Mouse (Mus musculus) splenic B cell, adult 2 months (primary cell): ENCODE results near the gene Gdf11.

Experiments used
- DNase-seq: peaks from one replicate; pipeline ENCODE4 v3.0.0-alpha.2; 2011; ENCODE audit warnings: low read depth, low spot score
- H3K27me3 ChIP-seq: 2 replicates; pipeline ENCODE4 v1.6.1; 2012; ENCODE audit warnings: mild to moderate bottlenecking, low read length, moderate library complexity, mixed read lengths; ENCODE audit not compliant: control insufficient read depth, poor library complexity, insufficient read depth, severe bottlenecking
- H3K36me3 ChIP-seq: 2 replicates; pipeline ENCODE4 v1.6.1; 2012; ENCODE audit warnings: mild to moderate bottlenecking, low read length, moderate library complexity, mixed read lengths; ENCODE audit not compliant: control insufficient read depth, poor library complexity, insufficient read depth, severe bottlenecking

Gene Gdf11

DNA sequence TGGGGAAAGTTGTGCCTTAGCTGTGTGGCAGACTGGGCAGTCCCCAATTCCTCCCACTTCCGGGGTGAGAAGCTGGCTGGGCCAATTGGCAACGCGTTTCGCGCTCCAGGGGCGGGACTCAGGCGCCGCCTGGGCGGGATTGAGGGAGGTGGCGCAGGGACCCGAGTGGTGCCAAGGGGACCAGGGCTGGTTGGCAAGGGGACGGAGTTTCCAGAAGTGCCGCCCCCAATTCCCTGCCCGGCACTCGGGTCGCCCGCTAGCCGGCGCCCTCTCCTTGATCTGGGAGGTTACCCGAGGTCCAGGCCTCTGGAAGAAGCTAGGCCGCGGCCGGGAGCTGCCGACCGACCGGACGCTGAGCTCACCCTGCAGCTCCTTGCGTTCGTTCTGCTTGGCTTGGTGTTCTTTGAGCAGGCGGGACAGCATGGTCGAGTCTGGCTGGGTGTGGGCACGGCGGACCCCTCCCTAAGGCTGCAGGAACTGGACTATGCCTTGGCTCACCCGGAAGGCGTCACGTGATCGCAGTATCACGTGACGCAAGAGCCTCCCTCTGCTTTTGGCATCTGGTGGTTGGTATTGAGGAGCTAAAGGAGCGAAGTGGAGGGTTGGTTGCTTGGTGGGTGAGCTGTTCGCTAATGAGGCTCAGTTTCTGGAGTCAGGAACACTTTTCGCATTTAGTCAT lies 31.6 kb upstream of the Gdf11 start:
- peak; percentile 86 for DNase-seq
- no peaks in the 10 kb centered on the region for H3K27me3 ChIP-seq
- H3K36me3 ChIP-seq, result no peaks in the 10 kb centered on the region; the same call in 1 of the 2 replicates

DNA sequence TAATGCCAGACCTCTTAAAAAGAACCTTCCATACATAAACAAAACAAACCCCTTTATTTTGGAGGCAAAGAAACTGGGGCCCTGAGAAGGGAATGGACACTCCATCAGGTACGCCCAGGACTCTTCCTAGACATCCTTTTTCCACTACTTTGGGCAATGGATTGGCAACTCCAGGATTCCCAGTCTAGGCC lies 31.2 kb upstream of the Gdf11 start, which contains the start of gene Rdh5:
Rdh5 (minus strand) TSS at position 67 of the 191 bp plus-strand sequence.
- no peaks in the 10 kb centered on the region for H3K27me3 ChIP-seq
- DNase-seq, result no peak
- H3K36me3 ChIP-seq, result no peaks in the 10 kb centered on the region; the same call in 1 of the 2 replicates

DNA sequence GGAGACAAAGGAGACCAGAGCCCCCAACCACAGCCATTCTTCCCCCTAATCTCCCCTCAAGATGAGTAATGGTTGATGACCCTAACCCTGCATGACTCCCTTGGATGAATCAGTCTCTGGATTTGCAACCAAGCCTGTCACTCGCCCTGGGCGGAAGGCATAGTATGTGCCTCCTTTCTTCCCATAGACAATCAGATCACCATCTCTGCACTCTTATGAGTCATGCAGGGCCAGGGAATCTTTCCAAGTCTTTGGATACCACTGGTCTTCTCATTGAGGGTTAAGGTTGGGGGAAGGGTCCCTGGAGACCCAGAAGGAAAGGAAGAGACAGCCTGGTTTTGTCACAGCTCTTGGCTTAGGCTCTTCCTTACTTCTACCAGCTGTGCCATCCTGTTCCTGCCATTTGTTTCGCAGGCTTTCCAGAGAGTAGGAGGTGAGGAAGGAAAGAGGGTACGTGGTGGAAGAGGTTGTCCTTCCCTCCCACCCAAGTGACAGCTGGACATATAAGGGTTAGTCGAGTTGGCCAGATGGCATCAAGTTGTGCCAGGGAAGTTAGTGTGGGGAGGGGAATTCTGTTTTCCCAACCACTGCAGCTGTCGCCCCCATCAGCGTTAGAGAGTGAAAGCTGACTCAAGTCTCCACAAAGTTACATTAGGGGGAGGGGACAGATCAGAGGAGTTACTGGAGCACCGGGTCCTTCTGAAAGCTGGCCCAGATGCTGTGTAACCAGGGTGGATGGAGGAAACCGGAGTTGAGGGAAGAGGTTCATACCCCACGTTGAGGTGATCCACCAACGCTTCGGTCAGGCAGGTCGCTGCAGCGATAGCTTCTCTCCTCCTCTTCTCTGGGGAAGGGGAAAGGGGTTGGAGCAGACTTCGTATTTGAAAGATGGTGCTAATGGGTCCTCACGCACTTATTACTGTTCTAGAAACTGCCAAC lies 30.6 kb upstream of the Gdf11 start:
- no peak for DNase-seq
- Histone ChIP-seq H3K27me3 (no peaks in the 10 kb centered on the region), H3K36me3 (no peaks in the 10 kb centered on the region; the same call in 1 of the 2 replicates)

DNA sequence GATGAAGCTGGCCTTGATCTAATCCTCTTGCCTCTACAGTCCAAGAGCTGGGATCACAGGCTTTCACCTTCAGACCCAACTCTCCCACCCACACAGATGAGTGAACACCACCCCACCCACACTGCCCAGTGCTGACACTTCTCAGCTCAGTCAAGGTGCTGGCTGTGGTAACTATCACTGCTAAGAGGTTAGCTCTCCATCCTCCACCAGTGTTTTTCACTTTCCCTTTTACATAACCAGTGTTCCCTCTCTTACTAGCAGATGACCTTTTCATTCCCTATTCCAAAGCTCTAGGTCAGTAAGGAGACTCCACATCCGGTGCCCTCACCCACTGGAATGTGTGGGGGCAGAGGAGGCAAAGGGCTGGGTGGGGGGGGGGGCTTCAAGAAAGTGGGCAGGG lies 29.7 kb upstream of the Gdf11 start:
- no peak for DNase-seq
- no peaks in the 10 kb centered on the region; the same call in 1 of the 2 replicates for H3K36me3 ChIP-seq

DNA sequence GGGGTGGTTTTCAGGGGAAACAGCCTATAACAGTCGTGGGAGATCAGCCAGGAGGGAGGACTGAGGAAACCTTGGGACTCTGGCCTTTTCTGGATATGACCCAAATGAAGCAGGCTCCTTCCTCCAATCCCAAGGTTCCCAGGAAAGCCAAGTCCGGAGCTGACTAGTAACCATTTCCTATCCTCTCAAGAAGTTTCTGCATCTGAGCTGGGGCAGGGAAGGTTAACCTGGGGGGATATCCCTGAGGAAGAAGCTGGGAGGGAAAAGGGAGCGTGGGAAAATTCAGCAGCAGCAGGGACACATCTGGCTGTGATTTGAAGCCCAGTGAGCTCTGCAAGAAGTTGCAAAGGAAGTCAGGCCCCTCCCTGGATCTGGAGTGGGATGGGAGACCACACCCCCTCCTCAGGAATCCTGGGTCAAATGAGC lies 29.2 kb upstream of the Gdf11 start:
- no peak for DNase-seq
- Histone ChIP-seq H3K27me3 (no peaks in the 10 kb centered on the region), H3K36me3 (no peaks in the 10 kb centered on the region; the same call in 1 of the 2 replicates)

More for the DNA sequence above, 29.7 kb upstream of the Gdf11 start:
- no peaks in the 10 kb centered on the region for H3K27me3 ChIP-seq

DNA sequence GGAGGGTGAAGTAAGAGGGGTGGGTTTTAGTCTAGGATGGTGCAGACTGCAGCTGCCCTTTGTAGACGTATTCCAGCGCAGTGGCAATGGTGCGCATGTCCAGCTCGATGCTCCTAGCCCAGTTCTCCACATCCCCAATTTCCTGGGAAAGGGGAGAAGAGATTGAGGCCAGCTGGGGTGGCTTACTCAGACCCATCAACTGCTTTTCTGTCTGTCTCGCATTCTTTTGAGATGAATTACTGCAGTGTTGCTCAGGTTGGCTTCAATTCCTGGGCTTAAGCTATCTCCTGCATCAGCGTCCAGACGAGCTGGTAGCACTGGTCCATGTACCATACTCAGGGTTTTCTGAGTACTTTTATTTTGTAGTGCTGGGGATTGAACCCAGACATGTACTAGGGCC lies 28.4 kb upstream of the Gdf11 start:
- no peak for DNase-seq
- H3K36me3 ChIP-seq, result no peaks in the 10 kb centered on the region; the same call in 1 of the 2 replicates
- no peaks in the 10 kb centered on the region for H3K27me3 ChIP-seq

DNA sequence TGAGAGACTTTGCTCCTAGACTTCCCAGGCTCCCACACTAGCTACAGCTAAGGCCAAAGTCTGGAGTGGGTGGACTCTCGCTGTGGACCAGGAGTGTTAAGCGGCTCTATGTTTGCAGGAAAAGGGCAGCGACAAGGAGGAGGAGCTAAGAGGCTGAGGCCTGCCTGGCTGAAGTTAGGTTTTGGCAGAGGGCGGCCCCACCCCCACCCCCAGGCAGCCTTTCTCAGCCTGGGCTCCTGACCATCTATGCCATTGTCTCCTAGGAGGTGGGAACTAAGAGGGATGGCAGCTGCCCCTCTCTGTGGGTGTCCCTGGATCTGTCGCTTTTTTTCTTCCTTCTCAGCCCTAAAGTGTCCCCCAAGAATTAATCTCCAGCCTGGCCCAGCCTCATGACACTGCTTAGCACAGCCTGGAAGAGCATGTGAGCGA lies 27.7 kb upstream of the Gdf11 start:
- DNase-seq, result no peak
- no peaks in the 10 kb centered on the region; the same call in 1 of the 2 replicates for H3K36me3 ChIP-seq
- H3K27me3 ChIP-seq, result no peaks in the 10 kb centered on the region

DNA sequence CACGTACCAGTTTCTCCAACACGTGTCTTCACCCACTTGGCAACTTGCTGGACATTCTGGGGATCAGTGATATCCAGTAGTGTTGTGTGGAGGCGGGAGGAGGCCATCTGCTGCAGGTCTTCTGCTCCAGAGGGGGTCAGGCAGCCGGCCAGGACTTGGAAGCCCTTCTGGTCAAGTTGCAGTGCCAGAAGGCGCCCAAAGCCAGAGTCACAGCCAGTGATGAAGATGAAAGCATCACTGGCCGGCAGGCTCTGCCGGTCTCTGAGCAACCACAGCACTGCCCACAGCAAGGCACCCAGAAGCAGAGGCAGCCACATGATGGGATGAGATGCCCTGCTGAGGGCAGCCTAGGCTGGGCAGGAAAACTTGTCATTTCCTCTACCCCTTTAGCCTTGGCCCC lies 26.7 kb upstream of the Gdf11 start:
- Histone ChIP-seq H3K27me3 (no peaks in the 10 kb centered on the region), H3K36me3 (no peaks in the 10 kb centered on the region; the same call in 1 of the 2 replicates)
- no peak for DNase-seq

DNA sequence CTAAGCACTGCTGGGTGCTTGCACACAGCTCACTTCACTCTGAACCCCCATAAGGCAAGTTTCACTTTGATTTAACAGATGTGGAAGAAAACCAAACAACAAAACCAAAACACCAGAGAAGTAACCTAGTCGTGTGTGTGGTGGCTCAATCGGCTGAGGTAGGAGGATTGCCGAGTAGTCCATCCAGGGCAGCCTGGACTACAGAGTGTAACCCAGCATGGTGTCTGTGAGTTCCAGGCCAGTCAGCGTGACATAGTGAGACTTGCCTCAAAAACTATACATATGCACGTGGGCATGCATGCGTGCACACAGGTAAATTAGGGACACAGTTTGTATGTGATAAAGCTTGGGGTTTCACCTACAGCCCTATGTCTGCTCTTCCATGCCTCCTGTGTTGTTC lies 25.9 kb upstream of the Gdf11 start:
- Histone ChIP-seq H3K27me3 (no peaks in the 10 kb centered on the region), H3K36me3 (no peaks in the 10 kb centered on the region; the same call in 1 of the 2 replicates)
- DNase-seq, result no peak

DNA sequence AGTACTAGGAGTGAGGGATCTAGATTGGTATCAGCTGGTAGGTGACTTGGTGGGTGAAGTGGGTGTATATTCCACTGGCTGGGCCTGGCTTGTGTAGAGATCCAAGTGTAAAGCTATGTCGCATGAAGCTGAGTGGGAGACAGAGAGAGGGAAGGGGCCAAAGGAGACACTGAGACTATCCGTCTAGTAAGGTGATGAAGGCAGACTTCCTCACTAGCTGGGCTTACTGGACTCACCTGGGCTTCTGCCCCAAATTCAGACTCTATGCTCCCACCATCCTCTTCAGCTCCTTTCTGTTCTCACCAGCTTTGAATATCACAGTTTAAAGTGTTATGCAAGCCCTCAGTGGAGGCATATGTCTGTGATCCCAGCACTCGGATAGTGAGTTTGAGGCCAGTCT lies 25.1 kb upstream of the Gdf11 start:
- no peaks in the 10 kb centered on the region; the same call in 1 of the 2 replicates for H3K36me3 ChIP-seq
- no peaks in the 10 kb centered on the region for H3K27me3 ChIP-seq
- no peak for DNase-seq

DNA sequence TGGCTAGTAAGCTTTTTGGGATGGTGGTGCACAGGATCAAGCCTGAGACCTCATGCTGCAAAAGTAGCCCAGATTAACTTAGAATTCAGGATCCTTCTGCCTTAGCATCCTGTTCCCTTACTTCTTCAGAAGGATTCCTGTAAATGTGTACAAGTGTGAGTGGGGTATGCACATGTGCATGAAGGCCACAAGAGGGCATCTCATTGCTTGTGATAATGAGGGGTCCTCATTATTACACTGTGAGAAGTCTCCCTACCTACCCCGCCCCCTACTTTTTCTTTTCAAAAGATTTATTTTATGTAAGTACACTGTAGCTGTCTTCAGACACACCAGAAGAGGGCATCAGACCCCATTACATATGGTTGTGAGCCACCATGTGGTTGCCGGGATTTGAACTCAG lies 24.0 kb upstream of the Gdf11 start:
- no peak for DNase-seq
- peaks cover 2% of the 10 kb centered on the region; the same call in 1 of the 2 replicates for H3K27me3 ChIP-seq
- no peaks in the 10 kb centered on the region; the same call in 1 of the 2 replicates for H3K36me3 ChIP-seq

DNA sequence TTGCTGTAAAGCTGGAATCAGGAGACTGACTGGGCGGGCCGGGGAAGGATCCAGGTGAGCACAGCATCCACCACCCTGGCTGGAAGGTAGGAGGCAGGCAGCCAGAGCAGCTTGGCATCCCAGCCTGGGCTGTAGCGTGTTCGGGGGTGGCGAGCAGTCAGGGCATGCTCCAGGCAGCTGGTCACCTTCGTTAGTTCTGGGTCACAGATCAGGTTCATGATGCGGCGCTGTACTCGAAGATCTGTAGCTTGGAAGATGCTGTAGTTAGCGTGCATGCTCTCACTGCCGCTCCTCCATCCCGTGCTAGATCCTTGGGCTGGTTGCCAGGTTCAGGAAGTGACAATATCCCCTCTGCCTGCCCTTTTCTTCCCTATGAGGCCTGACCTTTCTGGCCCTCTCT lies 22.2 kb upstream of the Gdf11 start:
- DNase-seq, result no peak

DNA sequence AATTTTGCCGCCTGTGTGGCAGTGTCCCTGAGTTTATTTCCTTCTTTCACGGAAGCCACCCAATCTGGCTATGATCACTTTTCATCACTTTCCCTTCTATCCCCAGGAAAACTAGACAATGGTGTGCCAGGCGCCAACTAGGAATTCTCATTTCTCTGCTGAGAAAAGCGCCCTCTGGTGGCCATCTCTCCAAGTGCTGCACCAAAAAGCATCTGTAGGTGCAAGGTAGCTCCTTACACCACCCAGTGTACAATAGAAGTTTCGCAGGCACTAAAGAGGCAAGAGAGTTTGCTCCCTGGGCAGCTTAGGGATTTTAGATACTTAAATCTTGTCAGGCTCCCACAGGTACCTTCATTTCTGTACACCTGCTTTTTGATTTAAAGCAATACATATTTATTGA lies 21.7 kb upstream of the Gdf11 start:
- peak; percentile 89 for DNase-seq
- H3K27me3 ChIP-seq, result peaks cover 3% of the 10 kb centered on the region
- H3K36me3 ChIP-seq, result no peaks in the 10 kb centered on the region

More for the DNA sequence above, 22.2 kb upstream of the Gdf11 start:
- Histone ChIP-seq H3K36me3 (no peaks in the 10 kb centered on the region; the same call in 1 of the 2 replicates), H3K27me3 (peaks cover 3% of the 10 kb centered on the region)

DNA sequence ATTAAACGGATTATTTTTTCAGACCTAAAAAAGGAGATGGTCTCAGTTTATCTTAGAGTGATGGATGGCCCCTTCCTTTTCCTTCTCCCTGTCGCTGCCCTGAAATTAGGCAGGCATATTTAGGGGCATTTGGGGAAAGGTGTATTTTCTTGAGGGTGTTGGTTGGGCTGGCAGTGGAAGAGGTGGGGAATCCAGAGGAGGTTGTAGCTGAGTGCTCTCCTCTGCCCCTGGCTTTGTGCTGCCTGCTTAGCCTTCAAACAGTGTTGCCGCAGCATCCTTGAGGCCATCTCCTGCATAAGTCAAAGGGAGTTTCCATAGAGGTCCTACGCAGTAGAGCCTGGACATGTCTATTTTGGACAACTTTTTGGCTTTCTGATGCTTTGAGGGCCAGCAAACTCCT lies 21.3 kb upstream of the Gdf11 start:
- Histone ChIP-seq H3K27me3 (peaks cover 4% of the 10 kb centered on the region), H3K36me3 (no peaks in the 10 kb centered on the region)
- DNase-seq, result no peak

DNA sequence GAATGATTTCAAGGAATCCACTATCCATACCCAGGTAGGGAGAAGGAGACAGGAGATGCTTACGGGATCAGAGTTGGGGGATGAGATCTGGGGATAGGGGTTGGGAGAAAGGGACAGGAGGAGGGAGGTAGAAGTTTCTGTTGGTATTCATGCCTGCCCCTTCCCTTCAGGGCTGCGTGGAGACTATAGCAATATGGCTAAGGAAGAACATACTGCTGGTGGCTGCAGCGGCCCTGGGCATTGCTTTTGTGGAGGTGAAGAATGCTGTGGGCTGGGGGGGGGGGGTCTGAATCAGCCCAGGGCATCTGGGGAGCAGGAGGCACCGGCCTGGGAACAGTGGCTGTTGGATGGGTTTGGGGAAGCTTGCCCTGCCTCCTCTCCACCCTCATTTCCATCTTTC lies 20.8 kb upstream of the Gdf11 start:
- Histone ChIP-seq H3K27me3 (peaks cover 5% of the 10 kb centered on the region), H3K36me3 (no peaks in the 10 kb centered on the region)
- no peak for DNase-seq
